Mouse (Mus musculus): ENCODE measurements around the gene Cryga. TPM values are rescaled to one million over a fixed set of nuclear protein-coding genes. Genes with fewer than 3 reads are reported as not detected.
A peak's percentile ranks its signal among the peaks of the same experiment; 100 is the strongest.
"Not testable (repeated sequence)": the region's sequence is repeated elsewhere in the genome, so short reads cannot be mapped to it uniquely, and the experiment has no call there.

The Cryga gene
- polyA plus RNA-seq, 1 experiment from 2014 or later, result not detected

DNA sequence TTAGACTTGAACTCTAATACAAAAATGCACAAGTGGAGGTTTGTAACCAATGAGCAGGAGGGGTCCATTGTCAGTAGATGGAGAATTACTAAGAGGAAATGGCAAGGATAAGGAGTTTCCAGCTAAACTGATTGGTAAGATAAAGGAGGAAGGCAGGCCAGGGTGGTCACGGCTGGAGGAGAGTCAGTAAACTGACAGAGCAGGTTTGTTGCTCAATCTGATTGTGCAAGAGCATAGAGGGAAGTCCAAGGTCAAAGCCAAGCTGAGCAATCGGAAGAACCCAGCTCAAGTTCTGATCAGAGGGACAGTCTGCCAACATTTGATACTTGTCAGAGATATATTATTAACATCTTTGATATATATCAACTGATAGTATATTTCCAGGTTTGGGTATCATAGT, 12.8 kb downstream of the Cryga start:
- Histone ChIP-seq H3K4me2 (no peak overlapping the region), H3K36me3 (no peaks in the 10 kb centered on the region), H3K27me3 (replicated peaks) (no peaks in the 10 kb centered on the region), H3K9me3 (no peaks in the 10 kb centered on the region), H3K4me1 (no peaks in the 10 kb centered on the region), H3K9ac (no peak overlapping the region), H3K4me3 (no peak overlapping the region), H3K27ac (replicated peaks) (no peak overlapping the region)
- WGBS, result 48% methylated on average over 2 of the region's 2 CpGs
- no peak for ATAC-seq (ENCODE audit: extremely low read depth, insufficient number of reproducible peaks, low FRiP score, low TSS enrichment)

DNA sequence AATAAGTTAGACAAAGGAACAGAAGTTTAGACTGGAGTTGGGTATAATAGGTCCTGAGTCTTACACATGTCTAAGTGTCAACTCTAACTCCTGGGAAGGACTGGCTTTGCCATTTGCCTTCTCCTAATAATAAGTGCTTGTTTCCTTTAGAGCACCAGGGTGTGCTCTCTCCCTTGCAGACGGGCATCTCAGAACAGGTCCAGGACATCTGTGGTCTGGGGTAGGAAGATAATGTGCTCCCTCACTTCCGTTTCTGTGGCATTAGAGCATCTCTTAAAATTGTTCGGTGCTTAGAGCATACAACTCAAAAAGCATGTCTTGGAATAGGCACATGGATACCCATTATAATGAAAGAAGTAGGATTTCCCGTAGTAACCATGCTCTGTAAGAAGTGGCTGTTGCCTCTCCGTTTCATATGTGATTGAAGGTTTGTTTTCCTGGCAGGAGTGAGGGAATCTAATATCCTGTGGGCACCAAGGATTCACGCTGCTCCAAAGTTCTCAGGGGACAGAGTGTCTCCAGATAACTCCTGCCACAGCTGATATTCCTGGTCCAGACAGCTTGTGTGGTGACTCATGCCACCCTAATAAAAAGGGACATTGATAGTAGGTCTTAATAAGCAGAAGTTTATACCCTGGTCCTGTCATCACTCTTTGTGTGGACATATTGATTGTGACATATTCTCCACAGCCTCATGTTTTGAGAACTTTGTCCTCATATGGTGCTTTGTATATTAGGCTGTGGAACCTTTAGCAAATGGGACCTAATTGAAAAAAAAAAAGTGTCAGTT, 14.4 kb downstream of the Cryga start:
- Histone ChIP-seq H3K27ac (replicated peaks) (no peak overlapping the region), H3K36me3 (no peaks in the 10 kb centered on the region), H3K4me1 (no peaks in the 10 kb centered on the region), H3K4me3 (no peak overlapping the region), H3K9me3 (no peaks in the 10 kb centered on the region), H3K27me3 (replicated peaks) (no peaks in the 10 kb centered on the region), H3K9ac (no peak overlapping the region), H3K4me2 (no peak overlapping the region)
- ATAC-seq (ENCODE audit: extremely low read depth, insufficient number of reproducible peaks, low FRiP score, low TSS enrichment), result no peak
- 62% methylated on average over 6 of the region's 6 CpGs for WGBS

- WGBS, result 38% methylated on average over 7 of the region's 7 CpGs
- H3K4me1 ChIP-seq, result no peaks in the 10 kb centered on the region
- peak within 1 kb of the TSS; percentile 27; the same call in 1 of the 2 replicates for H3K4me2 ChIP-seq
- 0 out of 2 replicates have a peak, but pooled peaks cover 4% of the 10 kb centered on the region for H3K9me3 ChIP-seq
- H3K9ac ChIP-seq, result no peak within 1 kb of the TSS
- H3K36me3 ChIP-seq, result no peaks in the 10 kb centered on the region
- ATAC-seq (ENCODE audit: extremely low read depth, insufficient number of reproducible peaks, low FRiP score, low TSS enrichment), result no peak
- no peak within 1 kb of the TSS for H3K4me3 ChIP-seq
- no peaks in the 10 kb centered on the region for H3K27me3 ChIP-seq (replicated peaks)
- H3K27ac ChIP-seq (replicated peaks), result no peak within 1 kb of the TSS
Measured at GRCm38 (mm10) chr1:65082188-65082587, 21.0 kb downstream of the Cryga start, which contains the start of gene Crygb. Crygb (minus strand) TSS chr1:65082288.

- WGBS, result 11% methylated on average over 5 of the region's 5 CpGs
- no peak overlapping the region for H3K4me2 ChIP-seq
- H3K4me1 ChIP-seq, result peaks cover 5% of the 10 kb centered on the region; the same call in 1 of the 2 replicates
- H3K36me3 ChIP-seq, result no peaks in the 10 kb centered on the region
- H3K27ac ChIP-seq (replicated peaks), result no peak overlapping the region
- ATAC-seq (ENCODE audit: extremely low read depth, insufficient number of reproducible peaks, low FRiP score, low TSS enrichment), result no peak
- H3K9me3 ChIP-seq, result 0 out of 2 replicates have a peak, but pooled peaks cover 4% of the 10 kb centered on the region
- H3K27me3 ChIP-seq (replicated peaks), result no peaks in the 10 kb centered on the region
- no peak overlapping the region for H3K9ac ChIP-seq
- H3K4me3 ChIP-seq, result no peak overlapping the region
Measured at GRCm38 (mm10) chr1:65075607-65076006, 27.6 kb downstream of the Cryga start.

- 66% methylated on average over 6 of the region's 6 CpGs for WGBS
- H3K9ac ChIP-seq, result no peak within 1 kb of the TSS
- no peak within 1 kb of the TSS for H3K4me3 ChIP-seq
- no peak for ATAC-seq (ENCODE audit: extremely low read depth, insufficient number of reproducible peaks, low FRiP score, low TSS enrichment)
- H3K36me3 ChIP-seq, result no peaks in the 10 kb centered on the region
- H3K4me1 ChIP-seq, result peaks cover 5% of the 10 kb centered on the region; the same call in 1 of the 2 replicates
- no peaks in the 10 kb centered on the region for H3K27me3 ChIP-seq (replicated peaks)
- H3K4me2 ChIP-seq, result 0 out of 2 replicates have a peak within 1 kb of the TSS, but pooled peaks have one; percentile 16
- H3K9me3 ChIP-seq, result 0 out of 2 replicates have a peak, but pooled peaks cover 2% of the 10 kb centered on the region
- no peak within 1 kb of the TSS for H3K27ac ChIP-seq (replicated peaks)
Measured at GRCm38 (mm10) chr1:65073589-65073988, 29.6 kb downstream of the Cryga start, which contains the start of gene Crygc. Crygc (minus strand) TSS chr1:65073689.

DNA sequence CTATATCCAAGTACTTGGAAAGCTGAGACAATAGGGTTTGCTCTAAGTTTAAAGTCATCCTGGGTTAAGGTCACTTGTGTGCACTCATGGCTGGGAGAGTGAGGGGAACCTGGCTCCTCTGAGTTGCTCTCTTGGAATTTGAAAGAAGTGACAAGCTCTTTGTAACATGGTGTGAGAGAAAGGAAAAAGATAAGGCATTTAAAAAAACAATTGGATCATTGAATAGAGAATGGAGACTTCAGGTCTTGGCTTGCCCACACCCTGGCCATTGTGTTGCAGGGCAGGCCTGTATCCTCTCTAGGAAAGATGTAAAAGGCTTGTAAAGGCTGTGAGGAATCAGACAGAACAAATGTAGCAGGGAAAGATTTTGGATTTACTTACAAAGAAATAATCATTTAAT, 35.3 kb downstream of the Cryga start:
- no peak overlapping the region for H3K27ac ChIP-seq (replicated peaks)
- no peak overlapping the region for H3K4me3 ChIP-seq
- no peaks in the 10 kb centered on the region for H3K9me3 ChIP-seq
- H3K36me3 ChIP-seq, result no peaks in the 10 kb centered on the region
- no peaks in the 10 kb centered on the region for H3K27me3 ChIP-seq (replicated peaks)
- no peak for ATAC-seq (ENCODE audit: extremely low read depth, insufficient number of reproducible peaks, low FRiP score, low TSS enrichment)
- no peaks in the 10 kb centered on the region for H3K4me1 ChIP-seq
- no peak overlapping the region for H3K4me2 ChIP-seq
- no peak overlapping the region for H3K9ac ChIP-seq

DNA sequence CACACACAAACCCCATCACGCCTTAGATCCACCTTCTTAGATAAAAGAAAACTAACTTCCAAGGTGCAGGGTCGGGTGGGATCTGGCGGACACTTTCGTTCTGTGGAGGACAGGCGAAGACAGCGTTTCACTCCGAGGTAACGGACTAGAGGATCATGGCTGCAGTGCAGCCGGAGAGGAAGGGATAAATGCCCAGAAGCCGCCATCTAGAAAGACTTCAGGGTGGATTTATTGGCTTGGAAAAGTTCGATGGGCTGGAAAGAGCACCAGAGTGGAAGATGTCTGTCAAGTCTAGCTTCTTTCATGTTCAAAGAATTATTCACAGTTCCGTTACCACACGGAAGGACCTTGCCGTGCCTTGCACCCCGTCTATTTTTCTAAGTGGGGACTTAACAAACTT, 39.0 kb downstream of the Cryga start:
- ATAC-seq (ENCODE audit: extremely low read depth, insufficient number of reproducible peaks, low FRiP score, low TSS enrichment), result no peak
- H3K4me3 ChIP-seq, result no peak overlapping the region
- WGBS, result 82% methylated on average over 15 of the region's 15 CpGs
- no peaks in the 10 kb centered on the region for H3K9me3 ChIP-seq
- no peak overlapping the region for H3K4me2 ChIP-seq
- H3K4me1 ChIP-seq, result no peaks in the 10 kb centered on the region
- H3K27me3 ChIP-seq (replicated peaks), result no peaks in the 10 kb centered on the region
- no peaks in the 10 kb centered on the region for H3K36me3 ChIP-seq
- H3K27ac ChIP-seq (replicated peaks), result no peak overlapping the region
- no peak overlapping the region for H3K9ac ChIP-seq

- ATAC-seq (ENCODE audit: extremely low read depth, insufficient number of reproducible peaks, low FRiP score, low TSS enrichment), result no peak
- no peaks in the 10 kb centered on the region for H3K36me3 ChIP-seq
- H3K27ac ChIP-seq (replicated peaks), result no peak within 1 kb of the TSS
- no peak within 1 kb of the TSS for H3K4me2 ChIP-seq
- no peak within 1 kb of the TSS for H3K9ac ChIP-seq
- WGBS, result 75% methylated on average over 8 of the region's 8 CpGs
- H3K27me3 ChIP-seq (replicated peaks), result no peaks in the 10 kb centered on the region
- no peaks in the 10 kb centered on the region for H3K9me3 ChIP-seq
- H3K4me3 ChIP-seq, result no peak within 1 kb of the TSS
- H3K4me1 ChIP-seq, result no peaks in the 10 kb centered on the region
Measured at GRCm38 (mm10) chr1:65063352-65063751, 39.8 kb downstream of the Cryga start, which contains the start of gene Crygd. Crygd (minus strand) TSS chr1:65063452.

DNA sequence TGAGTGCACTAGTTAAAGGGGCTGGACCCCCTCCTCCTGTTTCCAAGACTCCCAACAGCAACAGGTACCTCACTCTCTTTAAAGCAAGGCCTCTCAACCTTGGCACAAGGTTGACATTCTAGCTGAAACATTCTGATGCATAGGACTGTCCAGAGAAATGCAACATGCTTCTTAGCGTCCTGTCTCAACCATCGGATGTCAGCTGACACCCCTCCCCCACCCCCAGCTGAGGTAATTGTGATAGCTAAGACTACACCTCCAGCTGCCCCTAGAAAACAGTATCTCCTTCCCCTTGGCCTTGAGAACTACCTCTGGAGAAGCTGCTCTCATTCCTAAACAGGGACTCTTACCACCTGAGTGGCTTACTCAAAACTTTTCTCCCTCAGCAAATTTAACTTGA, 51.0 kb downstream of the Cryga start:
- H3K27me3 ChIP-seq (replicated peaks), result no peaks in the 10 kb centered on the region
- 14% methylated on average over 2 of the region's 2 CpGs for WGBS
- H3K4me1 ChIP-seq, result peaks cover 7% of the 10 kb centered on the region
- no peak overlapping the region for H3K9ac ChIP-seq
- no peaks in the 10 kb centered on the region for H3K36me3 ChIP-seq
- no peak overlapping the region for H3K27ac ChIP-seq (replicated peaks)
- ATAC-seq (ENCODE audit: extremely low read depth, insufficient number of reproducible peaks, low FRiP score, low TSS enrichment), result no peak
- H3K4me2 ChIP-seq, result no peak overlapping the region
- H3K4me3 ChIP-seq, result no peak overlapping the region
- H3K9me3 ChIP-seq, result no peaks in the 10 kb centered on the region

DNA sequence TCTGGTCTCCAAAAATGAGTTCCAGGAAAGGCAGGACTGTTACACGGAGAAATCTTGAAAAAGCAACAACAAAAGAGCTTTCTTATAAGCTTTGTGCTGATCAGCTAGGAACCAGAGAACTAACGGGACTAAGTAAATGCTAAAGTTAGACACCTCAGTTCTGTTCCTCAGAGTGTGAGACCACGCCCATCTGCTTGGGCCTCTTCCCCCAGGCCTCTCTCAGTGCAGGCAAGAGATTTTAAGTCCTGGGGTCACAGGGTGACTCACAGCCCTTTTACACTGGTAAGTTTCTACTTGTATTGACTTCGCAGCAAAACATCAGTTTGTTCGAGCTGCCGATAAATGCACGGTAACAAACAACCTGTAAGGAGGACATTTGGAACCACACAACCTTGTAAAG, 51.5 kb downstream of the Cryga start:
- H3K4me3 ChIP-seq, result no peak overlapping the region
- H3K27ac ChIP-seq (replicated peaks), result no peak overlapping the region
- H3K4me1 ChIP-seq, result peaks cover 7% of the 10 kb centered on the region
- no peaks in the 10 kb centered on the region for H3K27me3 ChIP-seq (replicated peaks)
- no peaks in the 10 kb centered on the region for H3K36me3 ChIP-seq
- 57% methylated on average over 7 of the region's 7 CpGs for WGBS
- H3K4me2 ChIP-seq, result no peak overlapping the region
- no peak for ATAC-seq (ENCODE audit: extremely low read depth, insufficient number of reproducible peaks, low FRiP score, low TSS enrichment)
- H3K9me3 ChIP-seq, result no peaks in the 10 kb centered on the region
- H3K9ac ChIP-seq, result no peak overlapping the region

DNA sequence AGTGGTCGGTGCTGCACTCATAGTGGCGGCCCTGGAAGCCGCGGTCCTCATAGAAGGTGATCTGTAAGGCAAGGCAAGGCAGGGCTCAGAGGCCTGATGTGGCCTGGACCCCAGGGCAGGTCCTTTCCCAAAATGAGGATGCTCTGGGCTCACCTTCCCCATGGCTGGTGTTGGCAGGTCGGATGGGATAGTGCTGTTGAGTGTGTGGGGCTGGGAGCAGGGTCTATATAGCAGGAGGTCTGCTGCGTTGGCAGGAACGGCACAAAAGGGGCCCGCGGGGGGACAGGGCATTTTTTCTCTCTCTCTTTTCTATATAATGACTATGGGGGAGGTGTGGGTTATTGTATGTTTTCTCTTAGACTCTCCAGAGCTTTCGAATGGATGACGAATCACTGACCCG, 52.2 kb downstream of the Cryga start, which contains the start of gene Cryge:
TSS of gene Cryge (minus strand) at position 198 of the 400 bp plus-strand sequence.
- not testable (repeated sequence) for H3K9me3 ChIP-seq; H3K9ac ChIP-seq; H3K27ac ChIP-seq (replicated peaks); H3K36me3 ChIP-seq; H3K4me1 ChIP-seq; H3K27me3 ChIP-seq (replicated peaks); H3K4me2 ChIP-seq; H3K4me3 ChIP-seq; ATAC-seq (ENCODE audit: extremely low read depth, insufficient number of reproducible peaks, low FRiP score, low TSS enrichment)
- 83% methylated on average over 8 of the region's 12 CpGs for WGBS
